Mouse (Mus musculus): ENCODE data around the gene C2cd3. TPM values are rescaled to one million over a fixed set of nuclear protein-coding genes. Genes with fewer than 3 reads are reported as not detected.

The C2cd3 gene
- polyA plus RNA-seq, 1 experiment from 2014 or later, result 14.3 TPM

DNA sequence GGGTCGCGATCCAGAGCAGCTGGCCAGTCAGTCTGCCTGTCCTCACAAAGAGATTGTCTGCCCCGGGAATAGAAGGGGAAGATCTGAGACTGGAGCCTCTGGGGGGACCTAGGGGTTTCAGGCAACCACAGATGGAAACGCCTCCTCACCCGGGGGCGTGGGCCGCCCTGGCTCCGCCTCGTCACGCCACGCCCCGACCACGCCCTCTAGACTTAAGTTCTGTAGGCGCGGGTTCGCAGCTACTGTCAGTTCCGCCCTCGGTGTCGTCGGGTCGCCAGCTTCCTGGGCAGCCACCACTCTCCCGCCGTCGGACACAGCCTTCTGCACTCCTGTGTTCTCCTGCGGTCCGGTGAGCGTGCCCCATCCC is 121.1 kb downstream of the C2cd3 start, which contains the start of gene Ucp2:
Gene Ucp2 (plus strand): TSS at position 221 of the 367 bp plus-strand sequence.
- under 1% methylated on average over 25 of the region's 27 CpGs for WGBS (ENCODE audit: missing documents)
- Histone ChIP-seq H3K27ac (peak within 1 kb of the TSS; percentile 93), H3K4me3 (ENCODE audit: inconsistent target) (peak within 1 kb of the TSS; percentile 95), H3K36me3 (ENCODE audit: inconsistent target) (peaks cover 18% of the 10 kb centered on the region), H3K79me2 (ENCODE audit: inconsistent target) (peaks cover 44% of the 10 kb centered on the region)

DNA sequence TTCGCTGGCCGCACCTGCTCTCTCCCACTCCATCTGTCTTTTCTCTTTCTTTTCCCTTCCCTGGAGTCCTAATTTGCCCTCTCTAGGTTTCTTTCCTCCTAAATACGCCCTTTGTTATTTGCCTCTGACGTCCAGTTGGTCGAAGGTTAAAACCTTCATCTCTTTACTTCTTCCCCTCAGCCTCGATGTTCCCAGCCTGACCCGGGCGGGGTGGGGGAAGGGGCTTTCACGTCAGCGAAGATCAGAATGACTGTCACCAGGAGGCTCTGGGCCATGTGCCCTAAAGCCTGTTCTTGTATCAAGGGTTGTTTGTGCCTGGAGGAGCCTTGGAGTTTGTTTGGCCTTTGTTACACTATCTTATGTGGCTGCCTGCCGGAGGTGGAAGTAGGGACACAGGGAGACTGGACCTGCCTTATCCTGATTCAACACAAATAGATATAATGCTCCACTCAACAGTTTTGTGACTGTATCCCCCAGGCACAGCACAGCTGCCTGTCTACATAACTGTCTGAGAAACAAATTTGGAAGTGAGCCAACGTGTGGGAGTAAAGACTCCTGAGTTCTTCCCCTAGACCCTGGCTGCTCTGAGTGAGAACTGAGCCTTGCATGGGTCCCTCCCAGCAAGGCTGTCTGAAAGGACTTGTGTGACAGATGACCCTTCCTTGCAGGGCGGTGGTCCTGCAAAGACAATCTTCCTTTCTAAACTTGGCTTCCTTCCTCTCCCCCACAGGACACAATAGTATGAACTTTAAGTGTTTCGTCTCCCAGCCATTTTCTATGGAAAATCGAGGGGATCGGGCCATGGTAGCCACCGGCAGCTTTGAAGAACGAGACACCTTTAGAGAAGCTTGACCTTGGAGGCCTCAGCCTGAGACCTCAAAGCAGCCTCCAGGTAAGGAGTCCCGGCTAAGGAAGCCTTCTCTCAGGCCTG is 121.7 kb downstream of the C2cd3 start:
- 11% methylated on average over 19 of the region's 19 CpGs for WGBS (ENCODE audit: missing documents)
- Histone ChIP-seq H3K4me3 (ENCODE audit: inconsistent target) (peak overlapping the region; percentile 95), H3K27ac (peak overlapping the region; percentile 93), H3K79me2 (ENCODE audit: inconsistent target) (peaks cover 44% of the 10 kb centered on the region), H3K36me3 (ENCODE audit: inconsistent target) (peaks cover 24% of the 10 kb centered on the region)

DNA sequence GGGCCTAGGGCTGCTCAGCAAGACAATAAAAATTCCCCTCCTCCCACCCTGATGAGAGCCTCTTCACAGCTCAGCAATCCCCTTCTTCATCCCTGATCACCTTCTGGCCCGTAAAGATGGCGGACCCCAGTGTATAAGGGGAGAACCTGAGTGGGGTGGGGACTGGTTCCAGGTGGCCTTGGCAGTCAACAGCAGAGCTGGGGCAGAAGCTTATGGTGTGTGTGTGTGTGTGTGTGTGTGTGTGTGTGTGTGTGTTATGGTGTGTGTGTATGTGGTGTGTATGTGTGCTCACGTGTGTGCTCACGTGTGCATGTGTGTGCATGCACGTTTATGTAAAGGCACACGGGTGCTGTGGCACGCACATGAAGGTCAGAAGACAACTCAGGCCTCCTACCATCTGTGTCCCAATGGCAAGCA is 122.4 kb downstream of the C2cd3 start:
- WGBS (ENCODE audit: missing documents), result 37% methylated on average over 7 of the region's 7 CpGs
- peak overlapping the region; percentile 95 for H3K4me3 ChIP-seq (ENCODE audit: inconsistent target)
- H3K27ac ChIP-seq, result peak overlapping the region; percentile 93
- H3K79me2 ChIP-seq (ENCODE audit: inconsistent target), result peaks cover 44% of the 10 kb centered on the region
- H3K36me3 ChIP-seq (ENCODE audit: inconsistent target), result peaks cover 31% of the 10 kb centered on the region

DNA sequence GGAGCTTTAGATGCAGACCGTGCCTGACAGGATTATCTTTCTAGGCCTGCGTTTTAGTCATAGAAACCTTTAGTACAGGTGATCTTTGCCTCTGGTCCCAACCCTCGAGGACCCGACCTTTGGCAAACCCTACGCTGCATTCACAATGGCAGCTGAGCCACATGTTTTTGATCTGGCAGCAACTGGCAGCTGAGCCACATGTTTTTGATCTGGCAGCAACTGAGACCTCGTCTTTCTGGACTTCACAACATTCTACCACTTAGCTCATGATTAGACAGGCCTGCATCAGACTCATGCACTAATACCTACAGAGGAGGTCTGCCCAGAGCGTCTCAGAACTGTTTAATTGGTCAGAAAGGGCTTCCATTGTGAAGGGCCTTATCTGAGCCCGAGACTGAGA is 123.0 kb downstream of the C2cd3 start:
- 31% methylated on average over 8 of the region's 8 CpGs for WGBS (ENCODE audit: missing documents)
- Histone ChIP-seq H3K36me3 (ENCODE audit: inconsistent target) (peaks cover 36% of the 10 kb centered on the region), H3K27ac (peak overlapping the region; percentile 93), H3K4me3 (ENCODE audit: inconsistent target) (peak overlapping the region; percentile 95), H3K79me2 (ENCODE audit: inconsistent target) (peaks cover 44% of the 10 kb centered on the region)

DNA sequence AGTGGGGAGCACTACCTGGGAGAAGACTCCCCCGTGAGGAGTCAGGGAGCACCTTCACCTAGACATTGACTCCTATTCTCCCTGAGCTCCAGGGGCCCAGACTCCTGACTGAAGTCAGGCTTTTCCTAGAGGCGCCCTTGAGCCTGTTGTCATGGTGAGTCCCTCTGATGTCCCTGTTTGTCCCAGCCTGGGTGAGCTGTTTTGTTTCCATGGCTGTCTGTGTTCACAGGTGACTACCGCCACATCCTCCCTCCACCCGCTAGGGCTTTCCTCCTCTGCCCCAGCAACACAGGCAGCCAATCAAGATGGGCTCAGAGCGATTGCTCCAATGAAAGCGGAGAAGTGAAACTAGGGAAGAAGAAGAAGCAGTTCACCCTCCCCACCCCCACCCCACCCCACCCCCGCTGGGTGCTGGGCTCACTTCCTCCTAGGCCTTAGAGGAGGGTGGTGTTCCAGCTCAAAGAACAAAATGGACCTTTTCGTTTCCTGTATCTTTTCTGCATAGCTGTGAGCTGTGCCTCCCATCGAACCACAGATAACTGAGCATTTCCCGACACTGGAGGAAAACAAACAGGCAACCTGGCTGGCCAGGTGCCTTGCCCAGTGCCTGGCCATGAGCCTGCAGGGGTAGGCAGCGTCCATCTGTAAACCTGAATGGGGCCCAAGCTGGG is 123.7 kb downstream of the C2cd3 start:
- Histone ChIP-seq H3K4me3 (ENCODE audit: inconsistent target) (peak overlapping the region; percentile 95), H3K27ac (peak overlapping the region; percentile 93), H3K36me3 (ENCODE audit: inconsistent target) (peaks cover 36% of the 10 kb centered on the region), H3K79me2 (ENCODE audit: inconsistent target) (peaks cover 44% of the 10 kb centered on the region)
- WGBS (ENCODE audit: missing documents), result 1% methylated on average over 10 of the region's 11 CpGs

DNA sequence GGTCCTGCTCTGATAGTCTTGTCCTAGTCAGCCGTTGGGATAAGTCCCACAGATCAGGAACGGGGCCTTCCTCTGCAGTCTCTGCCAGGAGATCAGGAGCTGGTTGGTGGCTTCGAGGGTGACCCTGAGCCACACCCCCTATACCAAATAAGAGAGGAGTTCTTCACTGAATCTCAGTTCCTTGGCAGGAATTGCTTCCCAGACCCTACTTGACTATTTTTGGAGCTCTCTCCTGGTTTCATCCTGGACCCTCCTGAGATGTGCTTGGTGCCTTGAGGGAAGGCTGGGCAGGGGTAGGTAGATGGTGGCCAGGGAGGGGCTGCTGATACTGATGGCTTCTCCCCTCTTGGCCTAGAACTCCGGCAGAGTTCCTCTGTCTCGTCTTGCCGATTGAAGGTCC is 124.3 kb downstream of the C2cd3 start:
- Histone ChIP-seq H3K4me3 (ENCODE audit: inconsistent target) (peak overlapping the region; percentile 28), H3K79me2 (ENCODE audit: inconsistent target) (peaks cover 44% of the 10 kb centered on the region)
- WGBS (ENCODE audit: missing documents), result 33% methylated on average over 4 of the region's 6 CpGs

DNA sequence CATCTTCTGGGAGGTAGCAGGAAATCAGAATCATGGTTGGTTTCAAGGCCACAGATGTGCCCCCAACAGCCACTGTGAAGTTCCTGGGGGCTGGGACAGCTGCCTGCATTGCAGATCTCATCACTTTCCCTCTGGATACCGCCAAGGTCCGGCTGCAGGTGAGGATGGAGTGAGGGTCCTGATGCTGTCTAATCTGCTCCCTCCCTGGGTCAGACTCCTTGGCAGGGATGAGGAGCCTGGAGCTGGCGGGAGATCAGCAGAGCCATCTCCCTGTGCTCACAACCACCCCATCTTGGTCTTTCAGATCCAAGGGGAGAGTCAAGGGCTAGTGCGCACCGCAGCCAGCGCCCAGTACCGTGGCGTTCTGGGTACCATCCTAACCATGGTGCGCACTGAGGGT is 124.8 kb downstream of the C2cd3 start:
- peaks cover 44% of the 10 kb centered on the region for H3K79me2 ChIP-seq (ENCODE audit: inconsistent target)
- peaks cover 36% of the 10 kb centered on the region for H3K36me3 ChIP-seq (ENCODE audit: inconsistent target)
- H3K4me3 ChIP-seq (ENCODE audit: inconsistent target), result no peak overlapping the region
- 96% methylated on average over 7 of the region's 9 CpGs for WGBS (ENCODE audit: missing documents)
- H3K27ac ChIP-seq, result peak overlapping the region; percentile 93

More for the DNA sequence above, 124.3 kb downstream of the C2cd3 start:
- Histone ChIP-seq H3K27ac (peak overlapping the region; percentile 93), H3K36me3 (ENCODE audit: inconsistent target) (peaks cover 36% of the 10 kb centered on the region)

DNA sequence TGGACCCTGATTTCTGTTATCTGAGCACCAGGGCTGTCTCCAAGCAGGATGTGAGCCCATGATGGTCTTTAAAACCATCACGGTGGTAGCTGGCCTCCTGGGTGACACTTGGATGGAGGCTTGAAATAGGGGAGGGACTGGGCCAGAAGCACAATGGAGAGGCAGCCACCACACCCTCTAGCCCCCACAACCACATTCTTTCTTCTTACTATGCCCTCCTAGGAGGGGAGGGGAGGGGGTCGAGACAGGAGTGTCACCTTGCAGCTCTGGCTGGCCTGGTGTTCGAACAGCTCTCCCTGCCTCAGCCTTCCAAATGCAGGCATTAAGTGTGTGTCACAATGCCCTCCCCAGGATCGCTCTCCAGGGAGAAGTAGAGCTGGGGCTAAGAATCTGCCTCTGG is 125.4 kb downstream of the C2cd3 start:
- H3K27ac ChIP-seq, result no peak overlapping the region
- WGBS (ENCODE audit: missing documents), result 87% methylated on average over 2 of the region's 4 CpGs
- H3K79me2 ChIP-seq (ENCODE audit: inconsistent target), result peaks cover 44% of the 10 kb centered on the region
- H3K36me3 ChIP-seq (ENCODE audit: inconsistent target), result peaks cover 36% of the 10 kb centered on the region
- H3K4me3 ChIP-seq (ENCODE audit: inconsistent target), result no peak overlapping the region

DNA sequence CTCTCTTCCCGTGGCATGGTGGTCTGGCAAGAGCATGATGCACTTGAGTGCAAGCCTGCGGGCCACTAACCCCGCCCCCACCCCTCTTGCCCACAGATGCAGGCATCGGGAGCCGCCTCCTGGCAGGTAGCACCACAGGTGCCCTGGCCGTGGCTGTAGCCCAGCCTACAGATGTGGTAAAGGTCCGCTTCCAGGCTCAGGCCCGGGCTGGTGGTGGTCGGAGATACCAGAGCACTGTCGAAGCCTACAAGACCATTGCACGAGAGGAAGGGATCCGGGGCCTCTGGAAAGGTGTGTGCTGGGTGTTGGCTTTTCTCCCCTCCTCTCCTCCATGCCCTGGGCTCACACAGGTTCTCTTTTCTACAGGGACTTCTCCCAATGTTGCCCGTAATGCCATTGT is 125.9 kb downstream of the C2cd3 start:
- H3K36me3 ChIP-seq (ENCODE audit: inconsistent target), result peaks cover 36% of the 10 kb centered on the region
- H3K79me2 ChIP-seq (ENCODE audit: inconsistent target), result peaks cover 44% of the 10 kb centered on the region
- no peak overlapping the region for H3K27ac ChIP-seq
- WGBS (ENCODE audit: missing documents), result 89% methylated on average over 12 of the region's 13 CpGs
- H3K4me3 ChIP-seq (ENCODE audit: inconsistent target), result no peak overlapping the region

DNA sequence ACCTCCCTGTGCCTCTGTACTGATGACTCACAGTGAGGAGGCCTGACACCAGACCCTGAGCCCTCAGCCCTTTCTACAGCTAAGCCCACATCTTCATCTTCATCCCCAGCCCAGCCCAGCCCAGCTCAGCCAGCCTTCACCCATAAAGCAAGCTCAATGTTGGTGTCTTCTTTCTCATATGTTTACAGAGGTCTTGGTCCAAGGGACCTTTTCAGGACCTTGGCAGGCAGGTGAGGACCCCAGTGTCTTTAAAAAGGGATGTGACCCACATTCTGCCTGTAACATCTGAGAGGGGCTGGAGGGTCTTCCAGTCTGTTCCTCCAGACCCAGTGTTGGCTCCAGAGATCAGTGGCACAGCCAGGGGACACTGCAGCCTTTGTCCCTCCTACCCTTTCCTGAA is 127.4 kb downstream of the C2cd3 start:
- Histone ChIP-seq H3K27ac (no peak overlapping the region), H3K79me2 (ENCODE audit: inconsistent target) (peaks cover 31% of the 10 kb centered on the region), H3K4me3 (ENCODE audit: inconsistent target) (no peak overlapping the region), H3K36me3 (ENCODE audit: inconsistent target) (peaks cover 36% of the 10 kb centered on the region)

DNA sequence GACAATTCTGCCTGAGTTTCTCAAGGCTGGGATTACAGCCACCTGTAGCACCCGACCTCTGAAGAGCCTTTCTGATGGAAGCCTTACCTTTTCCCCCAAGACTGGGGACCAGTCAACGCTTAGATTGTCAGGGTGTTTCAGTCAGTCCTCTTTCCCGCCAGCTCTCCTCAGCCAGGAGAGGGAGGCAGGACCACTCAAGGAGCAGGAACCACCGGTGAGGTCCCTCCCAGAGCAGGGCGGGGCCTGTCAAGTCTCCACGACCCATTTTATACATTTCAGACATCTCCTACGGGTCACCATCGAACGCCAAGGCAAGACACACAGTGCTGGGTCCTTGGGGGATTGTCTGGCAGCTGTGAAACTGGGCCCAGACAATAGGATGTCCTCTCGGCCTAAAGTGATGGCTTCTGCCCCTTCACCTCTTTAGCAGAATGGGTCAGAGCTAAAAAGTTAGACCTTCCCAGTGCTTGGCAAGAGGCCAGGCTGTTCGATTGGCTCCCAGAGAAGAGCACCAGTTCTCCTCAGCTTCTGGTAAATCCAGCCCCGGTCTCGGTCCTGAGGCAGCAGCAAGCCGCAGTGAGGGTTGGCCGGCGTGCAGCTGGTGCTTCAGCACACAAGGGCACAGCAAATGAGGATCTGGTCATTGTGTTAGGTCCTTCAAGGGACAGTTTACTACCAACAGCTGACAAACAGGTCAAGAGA is 128.4 kb downstream of the C2cd3 start:
- no peak overlapping the region for H3K4me3 ChIP-seq (ENCODE audit: inconsistent target)
- H3K79me2 ChIP-seq (ENCODE audit: inconsistent target), result peaks cover 21% of the 10 kb centered on the region
- WGBS (ENCODE audit: missing documents), result 86% methylated on average over 16 of the region's 16 CpGs
- no peak overlapping the region for H3K27ac ChIP-seq
- H3K36me3 ChIP-seq (ENCODE audit: inconsistent target), result peaks cover 36% of the 10 kb centered on the region

DNA sequence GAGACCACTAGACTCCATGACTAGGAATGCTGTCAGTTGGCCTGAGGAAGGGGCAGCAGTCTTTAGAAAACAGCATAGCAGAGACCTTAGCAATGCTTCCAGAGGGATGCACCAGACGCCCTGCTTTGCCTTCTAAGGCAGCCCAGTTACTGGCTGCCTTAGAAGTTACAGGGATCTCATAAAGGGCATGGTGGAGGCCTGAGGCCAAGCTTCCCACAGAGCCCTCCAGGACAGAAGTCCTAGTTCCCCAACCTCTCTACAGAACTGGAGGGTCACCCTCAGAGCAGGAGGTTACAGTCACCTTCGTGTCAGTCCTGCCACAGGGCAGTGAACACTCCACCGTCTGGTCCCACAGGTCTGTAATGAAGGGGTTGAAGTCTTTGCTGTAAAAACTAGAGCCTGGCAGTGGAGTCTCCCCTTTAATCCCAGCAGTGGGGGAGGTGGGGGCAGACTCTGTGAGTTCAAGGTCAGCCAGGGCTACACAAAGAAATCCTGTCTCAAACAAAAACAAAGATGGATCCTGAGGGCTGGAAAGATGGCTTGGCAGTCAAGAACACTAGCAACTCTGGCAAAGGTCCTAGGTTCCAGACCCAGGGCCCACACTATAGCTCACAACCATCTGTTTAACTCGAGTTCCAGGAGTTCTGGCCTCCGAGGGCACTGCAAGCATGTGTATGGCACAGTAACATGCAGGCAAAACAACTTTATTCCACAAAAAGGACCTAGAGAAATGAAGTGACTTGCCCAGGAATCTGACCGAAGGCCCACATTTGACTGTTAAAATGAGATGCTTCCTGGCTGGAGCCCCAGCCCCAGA is 129.2 kb downstream of the C2cd3 start:
- Histone ChIP-seq H3K27ac (no peak overlapping the region), H3K36me3 (ENCODE audit: inconsistent target) (peaks cover 36% of the 10 kb centered on the region), H3K79me2 (ENCODE audit: inconsistent target) (peaks cover 15% of the 10 kb centered on the region), H3K4me3 (ENCODE audit: inconsistent target) (no peak overlapping the region)
- WGBS (ENCODE audit: missing documents), result 78% methylated on average over 6 of the region's 6 CpGs

DNA sequence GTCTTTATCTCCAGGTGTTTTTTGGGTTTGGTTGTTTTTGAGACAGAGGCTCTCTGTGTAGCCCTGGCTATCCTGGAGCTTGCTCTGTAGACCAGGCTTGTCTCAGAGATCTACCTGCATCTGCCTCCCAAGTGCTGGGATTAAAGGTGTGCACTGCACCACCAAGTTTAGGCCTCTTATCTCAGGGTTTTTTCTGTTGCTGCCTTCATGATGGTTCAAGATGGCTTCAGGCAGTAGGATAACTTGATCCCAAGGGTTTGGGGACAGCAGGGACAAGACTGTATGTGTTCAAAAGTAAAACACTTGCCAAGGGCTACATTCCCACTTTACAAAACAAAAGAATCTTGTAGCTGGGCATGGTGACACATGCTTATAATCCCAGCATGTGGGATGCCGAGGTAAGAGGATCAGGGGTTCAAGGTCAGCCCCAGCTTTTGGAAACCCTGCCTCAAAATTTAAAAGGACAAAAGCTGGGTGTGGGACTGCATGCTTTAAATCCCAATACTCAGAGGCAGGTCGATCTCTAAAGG is 129.9 kb downstream of the C2cd3 start:
- Histone ChIP-seq H3K36me3 (ENCODE audit: inconsistent target) (peaks cover 30% of the 10 kb centered on the region), H3K4me3 (ENCODE audit: inconsistent target) (no peak overlapping the region), H3K79me2 (ENCODE audit: inconsistent target) (peaks cover 8% of the 10 kb centered on the region), H3K27ac (no peak overlapping the region)
- WGBS (ENCODE audit: missing documents), result 46% methylated on average over 2 of the region's 2 CpGs

Measured in macrophage (primary cell).